Mouse (Mus musculus): Measurements from ENCODE around the gene C3ar1.

DNA sequence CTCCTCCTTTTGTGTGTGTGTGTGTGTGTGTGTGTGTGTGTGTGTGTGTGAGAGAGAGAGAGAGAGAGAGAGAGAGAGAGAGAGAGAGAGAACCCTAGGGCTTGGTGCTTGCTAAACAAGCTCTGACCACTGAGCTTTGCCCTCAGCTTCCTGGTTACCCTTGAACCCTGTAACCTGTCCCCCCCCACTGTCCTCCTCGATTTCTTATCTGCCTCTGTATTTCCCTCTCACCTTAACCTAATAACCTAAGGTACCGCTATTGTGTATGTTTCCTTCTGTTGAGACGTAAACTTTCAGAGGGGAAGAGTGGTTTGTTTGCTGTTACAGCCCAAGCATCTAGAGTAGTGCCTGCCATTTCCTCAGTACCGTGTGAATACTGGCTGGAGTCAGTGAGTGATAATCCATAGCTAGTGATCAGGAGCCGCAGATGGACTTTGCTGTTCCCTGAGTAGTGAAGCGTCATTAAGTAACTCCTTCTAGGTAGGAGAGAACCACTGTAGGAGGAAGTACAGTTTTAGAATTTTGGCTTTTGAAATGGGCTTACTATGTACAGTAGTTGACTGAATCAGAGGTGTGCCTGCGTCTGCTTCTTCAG lies 23.3 kb upstream of the C3ar1 start:
- TF ChIP-seq CTCF (IDR thresholded peaks at IDR 0.05; ENCODE audit: low read depth), result no peak
- no peak for TF ChIP-seq EP300 (optimal IDR thresholded peaks at IDR 0.05)
